Mouse (Mus musculus) lung, postnatal 0 days (tissue): ENCODE measurements around the gene Tjap1. TPM values are rescaled to one million over a fixed set of nuclear protein-coding genes. Genes with fewer than 3 reads are reported as not detected.

Experiments
- ATAC-seq: fragments of 200-750 bp; cut with Nextera tagmentation; 2 replicates; pipeline ENCODE4 v1.8.0; 2017; ENCODE audit warnings: moderate library complexity
- DNase-seq: peaks from one replicate; pipeline ENCODE4 v3.0.0-alpha.2; 2016; ENCODE audit warnings: low spot score
- H3K27ac ChIP-seq: fragments of 300-500 bp; sonication (generic); 2 replicates; pipeline ENCODE4 v1.5.1; 2014; ENCODE audit warnings: antibody characterized with exemption, mild to moderate bottlenecking, low read length, mixed read lengths
- H3K27me3 ChIP-seq: fragments of 300-500 bp; sonication (generic); replicated peaks from 2 replicates; pipeline ENCODE4 v1.6.1; 2014; ENCODE audit warnings: low read length, mixed read lengths; ENCODE audit not compliant: insufficient read depth
- H3K36me3 ChIP-seq: fragments of 300-500 bp; sonication (generic); 2 replicates; pipeline ENCODE4 v1.6.1; 2014; ENCODE audit warnings: low read length, mixed read lengths; ENCODE audit not compliant: insufficient read depth
- H3K4me1 ChIP-seq: fragments of 300-500 bp; sonication (generic); 2 replicates; pipeline ENCODE4 v1.6.1; 2014; ENCODE audit warnings: antibody characterized with exemption, low read depth, low read length, mixed read lengths; ENCODE audit not compliant: insufficient read depth
- H3K4me2 ChIP-seq: fragments of 300-500 bp; sonication (generic); replicated peaks from 2 replicates; pipeline ENCODE4 v1.6.1; 2014; ENCODE audit warnings: low read depth, mild to moderate bottlenecking, low read length, moderate library complexity, mixed read lengths
- H3K4me3 ChIP-seq: fragments of 300-500 bp; sonication (generic); 2 replicates; pipeline ENCODE4 v1.5.1; 2014; ENCODE audit warnings: low read depth, low read length
- H3K9ac ChIP-seq: fragments of 300-500 bp; sonication (generic); replicated peaks from 2 replicates; pipeline ENCODE4 v1.6.1; 2014; ENCODE audit warnings: low read depth, mild to moderate bottlenecking
- H3K9me3 ChIP-seq: fragments of 300-500 bp; sonication (generic); 2 replicates; pipeline ENCODE4 v1.6.1; 2016; ENCODE audit warnings: low read length, mixed read lengths
- CTCF ChIP-seq: IDR thresholded peaks from 2 replicates; pipeline ENCODE4 v1.5.1; 2016; ENCODE audit warnings: antibody characterized with exemption, mild to moderate bottlenecking
- EP300 ChIP-seq: IDR thresholded peaks from 2 replicates; pipeline ENCODE4 v1.6.1; 2016; ENCODE audit warnings: antibody characterized with exemption, mild to moderate bottlenecking, control low read depth
- WGBS: fragments of 180-500 bp; shearing (Covaris S2); extraction: QIAGEN DNeasy Blood & Tissue Kit; methylation state at CpG from one replicate; pipeline ENCODE4 v1.1.7; 2014; 5-methylcytosine and 5-hydroxymethylcytosine counted together
- polyA plus RNA-seq: library from polyadenylated mRNA; unstranded; fragments of >200 nt; fragmentation: Nextera tagmentation; extraction: Ambion mirVana; gene quantifications from 2 replicates; pipeline ENCODE4 v1.2.1, GENCODE M21; 2015

Gene Tjap1
- polyA plus RNA-seq, 1 experiment from 2014 or later: 21.0 TPM

DNA sequence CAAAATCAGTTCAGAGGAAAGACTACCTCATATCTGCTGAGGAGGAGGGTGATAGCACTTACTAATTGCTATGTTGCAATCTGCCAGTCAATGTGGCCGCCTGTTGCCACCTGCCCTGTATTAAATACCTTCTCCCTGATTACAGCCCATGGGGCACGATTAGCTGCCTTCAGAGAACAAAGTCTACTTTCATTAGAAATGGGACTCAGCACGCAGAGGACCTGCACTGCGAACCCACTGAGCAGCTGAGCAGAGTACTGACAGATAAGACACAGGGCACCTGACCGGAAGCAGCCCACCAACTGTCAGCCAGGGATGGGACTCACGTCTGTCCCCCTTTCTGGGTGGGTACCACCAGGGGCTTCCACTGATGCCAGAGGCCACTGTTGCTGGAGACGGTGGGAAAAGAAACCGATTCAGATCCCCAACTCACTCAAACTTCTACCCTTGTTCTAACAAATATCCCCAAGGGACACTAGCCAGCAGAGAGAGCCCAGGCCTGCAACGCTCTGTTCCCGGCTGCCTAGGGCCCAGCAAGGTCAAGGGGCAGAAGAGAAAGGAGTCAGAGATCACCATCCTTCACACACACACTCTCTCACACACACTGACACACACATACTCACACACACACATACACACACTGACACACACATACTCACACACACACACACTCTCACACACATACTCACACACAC, 14.7 kb downstream of the Tjap1 start:
- DNase-seq (no peak), ATAC-seq (no peak)
- no peak overlapping the region for H3K4me3 ChIP-seq
- peak overlapping the region; percentile 79 for H3K27ac ChIP-seq
- H3K4me2 ChIP-seq: no peak overlapping the region
- WGBS: 67% methylated on average over 10 of the region's 10 CpGs
- no peaks in the 10 kb centered on the region for H3K27me3 ChIP-seq
- TF ChIP-seq CTCF (no peak), EP300 (no peak)
- no peaks in the 10 kb centered on the region for H3K4me1 ChIP-seq
- H3K9ac ChIP-seq: no peak overlapping the region
- H3K36me3 ChIP-seq: peaks cover 13% of the 10 kb centered on the region; the same call in 1 of the 2 replicates
- no peaks in the 10 kb centered on the region for H3K9me3 ChIP-seq

DNA sequence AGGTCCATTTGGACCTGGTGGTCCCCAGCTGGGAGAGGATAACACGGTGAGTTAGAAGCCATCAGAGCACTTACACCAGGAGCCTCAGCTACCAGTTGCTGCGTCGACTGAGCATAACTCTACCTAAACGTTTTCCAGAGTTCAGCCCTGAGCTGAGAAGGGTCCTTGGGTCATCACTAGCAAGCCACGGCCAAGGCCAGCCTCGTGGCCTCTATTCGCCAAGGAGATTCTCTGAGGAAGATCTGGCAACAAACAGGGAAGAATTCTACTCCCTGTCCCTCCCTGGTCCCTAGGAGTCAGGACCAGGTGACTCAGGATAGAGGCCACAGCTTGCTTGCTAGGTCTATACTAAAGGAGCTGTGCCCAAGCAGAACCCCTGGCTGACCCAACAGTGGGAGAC, 15.3 kb downstream of the Tjap1 start:
- Histone ChIP-seq H3K9ac (no peak overlapping the region), H3K27me3 (no peaks in the 10 kb centered on the region), H3K27ac (peak overlapping the region; percentile 79), H3K9me3 (no peaks in the 10 kb centered on the region), H3K36me3 (peaks cover 20% of the 10 kb centered on the region; the same call in 1 of the 2 replicates), H3K4me2 (no peak overlapping the region), H3K4me1 (no peaks in the 10 kb centered on the region), H3K4me3 (no peak overlapping the region)
- ATAC-seq (no peak), DNase-seq (no peak)
- 80% methylated on average over 7 of the region's 7 CpGs for WGBS
- TF ChIP-seq EP300 (no peak), CTCF (no peak)

DNA sequence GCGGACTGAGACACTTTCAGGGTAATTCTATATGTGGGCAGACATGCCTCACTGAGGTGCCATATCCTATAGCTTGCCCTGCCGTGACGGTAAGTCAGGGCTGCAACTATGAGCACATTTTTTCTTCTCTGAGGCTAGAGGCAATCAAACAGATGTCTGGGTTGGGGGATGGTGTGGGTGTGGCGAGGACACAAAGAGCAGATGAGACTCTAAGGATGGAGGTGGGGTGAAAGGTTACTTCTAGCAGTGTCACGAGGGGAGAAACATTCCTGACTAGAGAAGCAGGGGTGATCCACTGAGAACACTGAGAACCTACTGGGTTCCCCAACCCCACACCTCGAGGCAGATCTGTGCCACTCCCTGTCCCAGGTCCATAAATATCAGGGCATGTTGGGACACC, 15.8 kb downstream of the Tjap1 start:
- no peak overlapping the region for H3K4me3 ChIP-seq
- peaks cover 24% of the 10 kb centered on the region; the same call in 1 of the 2 replicates for H3K36me3 ChIP-seq
- TF ChIP-seq CTCF: no peak
- TF ChIP-seq EP300: no peak
- H3K4me2 ChIP-seq: no peak overlapping the region
- H3K27me3 ChIP-seq: no peaks in the 10 kb centered on the region
- no peak overlapping the region for H3K9ac ChIP-seq
- 56% methylated on average over 6 of the region's 6 CpGs for WGBS
- H3K27ac ChIP-seq: peak overlapping the region; percentile 79
- DNase-seq: no peak
- H3K9me3 ChIP-seq: no peaks in the 10 kb centered on the region
- ATAC-seq: no peak
- no peaks in the 10 kb centered on the region for H3K4me1 ChIP-seq

DNA sequence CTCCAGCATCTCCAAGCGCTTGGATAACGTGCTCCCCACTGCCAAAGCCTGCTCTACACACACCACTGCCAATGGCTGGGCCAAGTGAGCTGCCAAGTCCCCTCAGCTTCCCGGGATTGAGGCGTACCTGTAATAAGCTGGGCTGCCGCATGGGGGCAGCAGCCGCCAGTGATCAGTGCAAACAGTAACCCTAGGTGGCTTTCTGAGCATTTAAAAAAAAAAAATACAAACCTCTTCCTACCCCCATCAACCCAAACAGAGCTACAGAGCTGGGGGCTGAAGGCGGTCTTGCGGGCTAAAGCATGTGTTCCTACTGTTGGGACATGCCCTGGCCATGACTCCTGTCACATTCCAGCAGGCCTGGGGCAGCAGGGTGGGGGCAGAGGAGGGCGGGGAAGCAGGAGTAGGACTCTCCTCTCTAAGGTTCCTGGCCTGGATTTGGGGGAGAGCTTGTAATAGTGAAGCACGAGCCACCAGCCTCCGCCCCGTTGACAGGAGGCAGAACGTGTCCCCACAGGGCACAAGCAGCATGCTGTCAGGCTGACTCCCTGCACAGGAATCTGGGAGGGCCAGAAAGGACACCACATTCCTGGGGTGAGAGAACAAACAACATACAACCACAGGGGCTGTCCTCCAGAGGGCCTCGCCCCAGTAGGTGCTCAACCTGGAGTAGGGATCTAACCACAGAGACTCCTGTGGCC, 16.8 kb downstream of the Tjap1 start:
- H3K9me3 ChIP-seq: no peaks in the 10 kb centered on the region
- peak; percentile 88 for DNase-seq
- no peak overlapping the region for H3K4me3 ChIP-seq
- WGBS: 14% methylated on average over 14 of the region's 14 CpGs
- H3K9ac ChIP-seq: 0 out of 2 replicates have a peak overlapping the region, but pooled peaks have one; percentile 3
- no peaks in the 10 kb centered on the region for H3K27me3 ChIP-seq
- ATAC-seq: peak; percentile 92
- H3K27ac ChIP-seq: peak overlapping the region; percentile 79
- peaks cover 29% of the 10 kb centered on the region; the same call in 1 of the 2 replicates for H3K36me3 ChIP-seq
- H3K4me2 ChIP-seq: no peak overlapping the region
- peak; percentile 54; the same call in 1 of the 2 replicates for TF ChIP-seq EP300
- TF ChIP-seq CTCF: peak; percentile 93
- no peaks in the 10 kb centered on the region for H3K4me1 ChIP-seq

DNA sequence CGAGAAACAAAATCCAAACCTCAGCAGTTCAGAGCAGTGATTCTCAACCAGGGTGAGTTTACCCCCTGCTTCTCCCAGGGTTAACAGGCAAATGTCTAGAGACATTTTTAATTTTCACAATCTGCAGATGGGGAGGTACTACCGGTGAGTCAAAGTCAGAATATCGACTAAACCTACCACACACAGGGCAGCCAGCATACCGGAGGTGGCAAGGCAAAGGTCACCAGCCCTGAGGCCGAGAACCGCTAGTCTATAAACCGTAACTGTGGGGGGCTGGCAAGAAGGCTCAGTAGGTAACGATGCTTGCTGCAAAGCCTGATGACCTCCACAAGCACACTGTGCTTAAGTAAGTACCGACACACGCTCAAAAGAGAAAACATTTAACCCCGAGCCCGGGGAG, 17.3 kb downstream of the Tjap1 start:
- no peak for DNase-seq
- no peak overlapping the region for H3K4me3 ChIP-seq
- TF ChIP-seq CTCF: no peak
- TF ChIP-seq EP300: no peak
- H3K36me3 ChIP-seq: peaks cover 30% of the 10 kb centered on the region; the same call in 1 of the 2 replicates
- no peak overlapping the region for H3K9ac ChIP-seq
- WGBS: 83% methylated on average over 12 of the region's 12 CpGs
- no peak overlapping the region for H3K4me2 ChIP-seq
- H3K4me1 ChIP-seq: no peaks in the 10 kb centered on the region
- H3K27ac ChIP-seq: 0 out of 2 replicates have a peak overlapping the region, but pooled peaks have one; percentile 26
- H3K9me3 ChIP-seq: no peaks in the 10 kb centered on the region
- no peaks in the 10 kb centered on the region for H3K27me3 ChIP-seq
- ATAC-seq: no peak

DNA sequence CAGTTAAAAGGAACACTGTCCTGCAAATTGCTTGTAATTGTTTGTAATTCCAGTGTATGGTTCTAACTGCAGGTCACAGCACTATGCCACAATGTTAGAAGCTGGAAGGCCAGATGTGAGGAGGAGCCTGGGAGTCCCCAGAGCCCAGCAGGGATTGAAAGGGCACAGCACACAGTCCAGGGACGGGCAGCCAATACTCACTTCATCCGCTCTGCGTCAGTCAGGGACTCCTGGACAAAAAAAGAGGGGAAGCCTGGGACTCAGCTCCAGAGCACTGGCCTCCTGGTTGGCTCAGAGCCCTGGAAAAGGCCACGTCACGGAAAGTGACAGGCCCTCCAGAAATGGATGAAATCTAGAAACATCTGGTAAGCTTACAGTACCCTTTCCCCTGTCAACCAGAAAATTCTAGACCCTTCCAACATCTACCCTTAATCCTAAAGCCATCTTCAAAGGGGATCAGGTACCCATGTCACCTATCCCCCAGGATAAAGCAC, 20.6 kb downstream of the Tjap1 start:
- Histone ChIP-seq H3K4me3 (no peak overlapping the region), H3K27ac (no peak overlapping the region), H3K36me3 (peaks cover 43% of the 10 kb centered on the region), H3K4me2 (no peak overlapping the region), H3K9ac (no peak overlapping the region), H3K9me3 (no peaks in the 10 kb centered on the region), H3K4me1 (no peaks in the 10 kb centered on the region), H3K27me3 (no peaks in the 10 kb centered on the region)
- WGBS: 86% methylated on average over 5 of the region's 5 CpGs
- DNase-seq (no peak), ATAC-seq (no peak)
- TF ChIP-seq CTCF (no peak), EP300 (no peak)
